ENCODE assay signal across 8 mouse cellular contexts in genomic region chr19:38238213-38238951, GRCm38 (mm10). TPM values are rescaled to one million over a fixed set of nuclear protein-coding genes. Genes with fewer than 3 reads are reported as not detected.
A peak's percentile ranks its signal among the peaks of the same experiment; 100 is the strongest.
DNase-seq lines count a peak whose midpoint lies in the region; ATAC-seq and TF ChIP-seq lines count a peak whose summit lies in the region.
"Had no signal": no experiment of that assay in that cellular context is flagged by ENCODE, and none has a peak within 500 bp of the region (broad histone marks: within the 10 kb centered on the region; RNA-seq: fewer than 3 reads in every experiment).

No protein-coding gene starts in this region.

- no peak overlapping the region for H3ac ChIP-seq in myocyte (ENCODE audit: control insufficient read depth, insufficient read length)

- no peaks in the 10 kb centered on the region for H3K4me1 ChIP-seq in embryonic facial prominence, embryonic 15.5 days
- H3K4me1 ChIP-seq: heart, embryonic 15.5 days had no signal

- no peak overlapping the region for H3K27ac ChIP-seq in embryonic facial prominence, embryonic 15.5 days (replicated peaks)
- H3K27ac ChIP-seq in layer of hippocampus, adult 2 months = peak overlapping the region; percentile 87
- H3K27ac ChIP-seq: heart, embryonic 15.5 days had no signal

- no peak overlapping the region for H3K4me2 ChIP-seq in embryonic facial prominence, embryonic 15.5 days (replicated peaks)
- H3K4me2 ChIP-seq in myocyte (ENCODE audit: low read depth) = peak overlapping the region; percentile 27
- H3K4me2 ChIP-seq: heart, embryonic 15.5 days had no signal

- intact Hi-C loops in heart, postnatal 14 days (cut with DNase I) = no loop called here

- H3K9ac ChIP-seq in embryonic facial prominence, embryonic 15.5 days = no peak overlapping the region
- H3K9ac ChIP-seq: heart, embryonic 15.5 days had no signal

- WGBS in embryonic facial prominence, embryonic 15.5 days = 62% methylated on average over 12 of the region's 12 CpGs

- peak; percentile 58; the same call in 1 of the 2 replicates for ATAC-seq in embryonic facial prominence, embryonic 15.5 days (ENCODE audit: insufficient number of reproducible peaks, low FRiP score, low TSS enrichment, low read depth)
- ATAC-seq in erythroblast, adult 5-6 weeks (replicated peaks; ENCODE audit: low FRiP score, poor library complexity, severe bottlenecking) = no peak

- no peak overlapping the region for H3K4me3 ChIP-seq in embryonic facial prominence, embryonic 15.5 days (replicated peaks)
- H3K4me3 ChIP-seq in layer of hippocampus, adult 2 months = no peak overlapping the region
- H3K4me3 ChIP-seq in myocyte = no peak overlapping the region
- H3K4me3 ChIP-seq: heart, embryonic 15.5 days had no signal

- no peaks in the 10 kb centered on the region for H3K9me3 ChIP-seq in embryonic facial prominence, embryonic 15.5 days (replicated peaks)
- H3K9me3 ChIP-seq: heart, embryonic 15.5 days had no signal

- DNase-seq in cerebellum, adult 11-12 months = peak; percentile 95
- DNase-seq in layer of hippocampus, adult 2 months (ENCODE audit: low spot score in 2 of 2) = peak; percentile 72 to 79
- no peak for DNase-seq in heart, postnatal 14 days
- no peak for DNase-seq in liver

- H3K27me3 ChIP-seq in embryonic facial prominence, embryonic 15.5 days = no peaks in the 10 kb centered on the region
- H3K27me3 ChIP-seq in myocyte (ENCODE audit: control insufficient read depth, insufficient read depth, insufficient read length) = peaks cover 12% of the 10 kb centered on the region
- H3K27me3 ChIP-seq: heart, embryonic 15.5 days had no signal

- no peak for TF ChIP-seq POLR2A in myocyte (IDR thresholded peaks at IDR 0.05; ENCODE audit: insufficient read length, low read depth)

- H3K79me2 ChIP-seq in myocyte (ENCODE audit: control insufficient read depth, insufficient read depth) = no peaks in the 10 kb centered on the region

- H3K36me3 ChIP-seq in embryonic facial prominence, embryonic 15.5 days = no peaks in the 10 kb centered on the region
- no peaks in the 10 kb centered on the region for H3K36me3 ChIP-seq in myocyte (ENCODE audit: control insufficient read depth, insufficient read depth)
- H3K36me3 ChIP-seq: heart, embryonic 15.5 days had no signal

- TF ChIP-seq CTCF in layer of hippocampus, adult 2 months (conservative IDR thresholded peaks at IDR 0.05) = no peak

TF ChIP-seq in myocyte, 11 proteins besides CTCF, POLR2A, EP300 and RAD21:
- no peak for TF ChIP-seq REST (IDR thresholded peaks at IDR 0.05; ENCODE audit: insufficient read depth, insufficient read length)
- TF ChIP-seq MYOD1 (IDR thresholded peaks at IDR 0.05; ENCODE audit: control insufficient read depth in 1 of 3, insufficient read length in 2 of 3, low read depth in 2 of 3) = no peak
- no peak for TF ChIP-seq SRF (IDR thresholded peaks at IDR 0.05; ENCODE audit: control insufficient read depth, insufficient read length, low read depth)
- no peak for TF ChIP-seq CEBPB (IDR thresholded peaks at IDR 0.05; ENCODE audit: insufficient read depth, poor library complexity, severe bottlenecking)
- TF ChIP-seq TCF3 (IDR thresholded peaks at IDR 0.05; ENCODE audit: insufficient read length, low read depth) = no peak
- no peak for TF ChIP-seq TCF12 (IDR thresholded peaks at IDR 0.05; ENCODE audit: insufficient read depth, poor library complexity, severe bottlenecking)
- TF ChIP-seq MYOG (IDR thresholded peaks at IDR 0.05; ENCODE audit: control insufficient read depth in 1 of 3, insufficient read depth in 1 of 3, insufficient read length in 2 of 3, low read depth in 2 of 3) = no peak
- no peak for TF ChIP-seq USF1 (IDR thresholded peaks at IDR 0.05; ENCODE audit: low read depth)
- TF ChIP-seq POLR2AphosphoS2 (IDR thresholded peaks at IDR 0.05; ENCODE audit: insufficient read length, low read depth) = no peak
- no peak for TF ChIP-seq MAX (IDR thresholded peaks at IDR 0.05; ENCODE audit: low read depth)
- TF ChIP-seq E2F4 (IDR thresholded peaks at IDR 0.05; ENCODE audit: insufficient read depth) = no peak

RNA-seq across cellular contexts. Expression of gene Fra10ac1, which starts 14.4 kb away (rescaled TPM):
- polyA plus RNA-seq in embryonic facial prominence, embryonic 15.5 days (2015; fragmentation: Nextera tagmentation; extraction: Ambion mirVana) = 34.5 and 35.4 TPM in 2 replicates
- 10 to 100 TPM; 17.8 to 22.4 TPM for total RNA-seq in layer of hippocampus, adult 2 months (2021)
- 6.5 TPM for polyA plus RNA-seq in myocyte (2012; fragmentation: generic; extraction: Trizol)
- 10 to 100 TPM; 11.2 to 12.1 TPM for total RNA-seq in heart, postnatal 14 days (2021)
- total RNA-seq in erythroblast, adult 5-6 weeks (2015; ENCODE audit: low replicate concordance) = 6.3 and 7.3 TPM in 2 replicates
- total RNA-seq in erythroblast, adult 5-6 weeks (2017; ENCODE audit: low replicate concordance) = 4.5 and 6.1 TPM in 2 replicates

RNA-seq across cellular contexts. Expression of gene Lgi1, which starts 26.0 kb away (rescaled TPM):
- 2.6 and 2.8 TPM in 2 replicates for polyA plus RNA-seq in embryonic facial prominence, embryonic 15.5 days (2015; fragmentation: Nextera tagmentation; extraction: Ambion mirVana)
- 100 to 1,000 TPM; 196 to 209 TPM for total RNA-seq in layer of hippocampus, adult 2 months (2021)
- polyA plus RNA-seq in myocyte (2012; fragmentation: generic; extraction: Trizol) = not detected
- 1 to 10 TPM; 1.6 to 1.8 TPM for total RNA-seq in heart, postnatal 14 days (2021)
- 0.21 TPM in 1 of 2 replicates, not detected in the other for total RNA-seq in erythroblast, adult 5-6 weeks (2015; ENCODE audit: low replicate concordance)
- not detected in 2 replicates for total RNA-seq in erythroblast, adult 5-6 weeks (2017; ENCODE audit: low replicate concordance)

Comparison
In these comparisons a context has a peak if more than half of its experiments do, and no peak if none do; other contexts are left out.
1. DNase-seq: peak in cerebellum, adult 11-12 months (single experiment) and layer of hippocampus, adult 2 months (2 of 2); none in heart, postnatal 14 days (0 of 2) and liver (single experiment).
2. RNA of gene Lgi1, which starts 26.0 kb away (total RNA-seq): 196 to 209 TPM in layer of hippocampus, adult 2 months; 1.6 to 1.8 TPM in heart, postnatal 14 days and 0.21 TPM in erythroblast, adult 5-6 weeks; every median in the first group is over 10 times any median in the second.